Mouse (Mus musculus): ENCODE data around the gene Gnmt.

Gnmt gene

GRCm38 (mm10) chr17:46741305-46741704, 12.3 kb upstream of the Gnmt start:
- no peak for DNase-seq

GRCm38 (mm10) chr17:46736160-46736559, 7.2 kb upstream of the Gnmt start:
- DNase-seq, result peak; percentile 55

GRCm38 (mm10) chr17:46735287-46735686, 6.3 kb upstream of the Gnmt start:
- DNase-seq, result no peak

GRCm38 (mm10) chr17:46734055-46734454, 5.1 kb upstream of the Gnmt start:
- DNase-seq, result no peak

GRCm38 (mm10) chr17:46728496-46728895, 472 bp downstream of the Gnmt start:
- DNase-seq, result no peak

GRCm38 (mm10) chr17:46728021-46728420, 947 bp downstream of the Gnmt start:
- peak; percentile 65 to 75 for DNase-seq

GRCm38 (mm10) chr17:46727271-46727670, 1.7 kb downstream of the Gnmt start:
- no peak for DNase-seq

- DNase-seq, result no peak
These were observed 3.0 kb downstream of the Gnmt start for GRCm38 (mm10) chr17:46725731-46726645.

- peak; percentile 42 to 63 for DNase-seq
These were observed 3.7 kb downstream of the Gnmt start for GRCm38 (mm10) chr17:46725273-46725672.

GRCm38 (mm10) chr17:46724477-46725084, 4.4 kb downstream of the Gnmt start:
- DNase-seq, result no peak

- no peak for DNase-seq
These were observed 7.9 kb downstream of the Gnmt start for GRCm38 (mm10) chr17:46721077-46721476.

- no peak for DNase-seq
These were observed 14.0 kb downstream of the Gnmt start for GRCm38 (mm10) chr17:46714756-46715481.

GRCm38 (mm10) chr17:46713849-46714248, 15.1 kb downstream of the Gnmt start:
- no peak for DNase-seq

GRCm38 (mm10) chr17:46712442-46712841, 16.5 kb downstream of the Gnmt start:
- no peak for DNase-seq

- peak; percentile 65 to 75 for DNase-seq
These were observed 17.2 kb downstream of the Gnmt start for GRCm38 (mm10) chr17:46711612-46712271.

GRCm38 (mm10) chr17:46710959-46711597, 17.9 kb downstream of the Gnmt start, which contains the start of gene Pex6:
Pex6 (plus strand) TSS chr17:46711463.
- DNase-seq, result peak; percentile 97 to 98

- no peak for DNase-seq
These were observed 22.4 kb downstream of the Gnmt start for GRCm38 (mm10) chr17:46706375-46707089.

- DNase-seq, result peak; percentile 95 to 97
These were observed 23.8 kb downstream of the Gnmt start, which contains the start of gene Ppp2r5d for GRCm38 (mm10) chr17:46704887-46705835. Ppp2r5d (minus strand) TSS chr17:46705111.

- DNase-seq, result peak; percentile 43 to 47
These were observed 24.7 kb downstream of the Gnmt start for GRCm38 (mm10) chr17:46703971-46704886.
